Mouse (Mus musculus) heart, embryonic 14.5 days (tissue): ENCODE results near the gene Syt8. TPM values are rescaled to one million over a fixed set of nuclear protein-coding genes. Genes with fewer than 3 reads are reported as not detected.

Experiments used
- ATAC-seq: fragments of 200-750 bp; cut with Nextera tagmentation; 2 replicates; pipeline ENCODE4 v1.8.0; 2017; ENCODE audit warnings: low read depth, moderate TSS enrichment; ENCODE audit not compliant: insufficient number of reproducible peaks, insufficient read depth, low FRiP score
- H3K27ac ChIP-seq, 2 experiments: fragments of 200-500 bp in 1 of 2; fragments of 300-500 bp in 1 of 2; sonication (generic) in 1 of 2; replicated peaks in 1 of 2; 2 replicates each; pipeline ENCODE4 v1.5.1; 2012 to 2014; ENCODE audit warnings: low read depth in 2 of 2, low read length in 2 of 2, control low read depth in 1 of 2, mild to moderate bottlenecking in 1 of 2, mixed read lengths in 1 of 2; ENCODE audit not compliant: control insufficient read depth in 1 of 2, insufficient read depth in 1 of 2
- H3K27me3 ChIP-seq: fragments of 300-500 bp; sonication (generic); 2 replicates; pipeline ENCODE4 v1.6.1; 2014; ENCODE audit warnings: mild to moderate bottlenecking, low read length, control low read depth; ENCODE audit not compliant: control insufficient read depth, insufficient read depth
- H3K36me3 ChIP-seq: fragments of 300-500 bp; sonication (generic); 2 replicates; pipeline ENCODE4 v1.6.1; 2014; ENCODE audit warnings: mild to moderate bottlenecking, control low read depth, low read length, mixed read lengths; ENCODE audit not compliant: control insufficient read depth, insufficient read depth
- H3K4me1 ChIP-seq, 2 experiments: fragments of 200-500 bp in 1 of 2; fragments of 300-500 bp in 1 of 2; sonication (generic) in 1 of 2; 2 replicates each; pipeline ENCODE4 v1.6.1; 2012 to 2014; ENCODE audit warnings: low read length in 2 of 2, control low read depth in 1 of 2, mixed read lengths in 1 of 2; ENCODE audit not compliant: control insufficient read depth in 2 of 2, insufficient read depth in 2 of 2
- H3K4me2 ChIP-seq: fragments of 300-500 bp; sonication (generic); 2 replicates; pipeline ENCODE4 v1.6.1; 2014; ENCODE audit warnings: mild to moderate bottlenecking, low read length
- H3K4me3 ChIP-seq, 2 experiments: fragments of 200-500 bp in 1 of 2; fragments of 300-500 bp in 1 of 2; sonication (generic) in 1 of 2; 2 replicates each; pipeline ENCODE4 v1.5.1; 2012 to 2014; ENCODE audit warnings: low read length in 2 of 2, mild to moderate bottlenecking in 2 of 2, control low read depth in 1 of 2, low read depth in 1 of 2, moderate library complexity in 1 of 2; ENCODE audit not compliant: control insufficient read depth in 1 of 2, insufficient read depth in 1 of 2
- H3K9ac ChIP-seq: fragments of 300-500 bp; sonication (generic); 2 replicates; pipeline ENCODE4 v1.6.1; 2014; ENCODE audit warnings: mild to moderate bottlenecking, low read length
- H3K9me3 ChIP-seq: fragments of 300-500 bp; sonication (generic); 2 replicates; pipeline ENCODE4 v1.6.1; 2016; ENCODE audit warnings: low read length, control low read depth; ENCODE audit not compliant: control insufficient read depth
- WGBS: fragments of 180-500 bp; shearing (Covaris S2); extraction: QIAGEN DNeasy Blood & Tissue Kit; methylation state at CpG from one replicate; pipeline ENCODE4 v1.1.7; 2014; 5-methylcytosine and 5-hydroxymethylcytosine counted together
- polyA plus RNA-seq: library from polyadenylated mRNA; unstranded; fragments of >200 nt; fragmentation: Nextera tagmentation; extraction: Ambion mirVana; gene quantifications from 2 replicates; pipeline ENCODE4 v1.2.1, GENCODE M21; 2014

Gene Syt8
- polyA plus RNA-seq, 1 experiment from 2014 or later, result not detected

- Histone ChIP-seq H3K36me3 (no peaks in the 10 kb centered on the region), H3K4me3 (no peak overlapping the region), H3K27ac (peak overlapping the region; percentile 70 to 73), H3K27me3 (no peaks in the 10 kb centered on the region), H3K4me1 (peaks cover 30 to 40% of the 10 kb centered on the region in 2 experiments), H3K9ac (0 out of 2 replicates have a peak overlapping the region, but pooled peaks have one; percentile 12), H3K4me2 (no peak overlapping the region), H3K9me3 (no peaks in the 10 kb centered on the region)
- WGBS, result 70% methylated on average over 7 of the region's 7 CpGs
- ATAC-seq, result no peak
Measured at GRCm38 (mm10) chr7:142470171-142470691, 35.6 kb downstream of the Syt8 start.

GRCm38 (mm10) chr7:142470808-142471413 is 36.3 kb downstream of the Syt8 start:
- Histone ChIP-seq H3K9me3 (no peaks in the 10 kb centered on the region), H3K27ac (peak overlapping the region; percentile 70 to 73), H3K27me3 (no peaks in the 10 kb centered on the region), H3K4me2 (no peak overlapping the region), H3K36me3 (no peaks in the 10 kb centered on the region), H3K9ac (peak overlapping the region; percentile 71; the same call in 1 of the 2 replicates), H3K4me3 (no peak overlapping the region), H3K4me1 (peaks cover 35 to 46% of the 10 kb centered on the region in 2 experiments)
- peak; percentile 79 for ATAC-seq
- WGBS, result 17% methylated on average over 4 of the region's 4 CpGs

GRCm38 (mm10) chr7:142471414-142471861 is 36.8 kb downstream of the Syt8 start:
- H3K4me3 ChIP-seq, result peak overlapping the region in 1 of 2 experiments; percentile 22; a peak in 1 of 4 replicates
- H3K4me2 ChIP-seq, result peak overlapping the region; percentile 26
- no peaks in the 10 kb centered on the region for H3K9me3 ChIP-seq
- no peaks in the 10 kb centered on the region for H3K27me3 ChIP-seq
- H3K36me3 ChIP-seq, result no peaks in the 10 kb centered on the region
- peak overlapping the region; percentile 73 to 83 for H3K27ac ChIP-seq
- peaks cover 39 to 52% of the 10 kb centered on the region in 2 experiments for H3K4me1 ChIP-seq
- no peak for ATAC-seq
- peak overlapping the region; percentile 71 for H3K9ac ChIP-seq
- WGBS, result 57% methylated on average over 6 of the region's 6 CpGs

DNA sequence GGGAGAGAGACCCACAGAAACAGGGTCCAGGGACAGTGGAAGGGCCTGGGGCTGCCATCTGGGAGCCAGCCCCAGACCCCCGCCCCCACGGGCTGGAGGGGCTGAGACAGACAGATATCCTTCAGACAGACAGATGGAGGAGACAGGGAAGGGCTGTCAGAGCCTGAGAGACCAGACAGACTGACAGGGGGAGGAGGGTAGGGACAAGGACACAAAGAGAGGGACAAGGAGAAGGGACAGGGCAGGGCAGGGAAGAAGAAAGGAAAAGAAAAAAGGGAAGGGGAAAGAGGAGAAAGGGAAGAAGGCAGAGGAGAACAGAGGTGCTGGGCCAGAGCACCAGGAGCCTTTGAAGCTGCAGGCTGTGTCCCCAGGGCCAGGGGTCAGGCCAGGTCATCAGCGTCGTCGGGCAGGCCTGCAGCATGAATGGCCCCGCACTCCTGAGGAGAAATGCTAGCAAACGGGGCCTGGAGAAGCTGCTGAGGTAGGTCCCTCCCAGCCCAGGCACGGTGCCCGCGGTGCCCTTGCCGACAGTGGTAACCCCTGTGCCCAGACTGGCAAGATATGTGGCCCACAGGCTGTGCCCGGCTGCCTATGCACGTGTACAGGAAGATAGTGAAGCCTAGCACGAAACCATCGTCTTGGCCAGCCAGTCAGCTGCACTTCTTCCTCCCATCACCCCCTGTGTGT is 37.4 kb downstream of the Syt8 start:
- Histone ChIP-seq H3K9ac (peak overlapping the region; percentile 71), H3K27me3 (no peaks in the 10 kb centered on the region), H3K36me3 (no peaks in the 10 kb centered on the region), H3K4me2 (peak overlapping the region; percentile 26), H3K9me3 (no peaks in the 10 kb centered on the region), H3K4me1 (peaks cover 43 to 53% of the 10 kb centered on the region in 2 experiments), H3K27ac (peak overlapping the region; percentile 73 to 83), H3K4me3 (peak overlapping the region; percentile 18 to 22; a peak in 3 of 4 replicates)
- whole genome bisulfite sequencing, result 41% methylated on average over 15 of the region's 15 CpGs
- no peak for ATAC-seq

- peaks cover 43 to 53% of the 10 kb centered on the region in 2 experiments for H3K4me1 ChIP-seq
- H3K4me2 ChIP-seq, result peak overlapping the region; percentile 26
- no peak for ATAC-seq
- peak overlapping the region; percentile 5 to 73; a peak in 2 of 4 replicates for H3K27ac ChIP-seq
- H3K9ac ChIP-seq, result peak overlapping the region; percentile 71
- no peaks in the 10 kb centered on the region for H3K9me3 ChIP-seq
- WGBS, result 95% methylated on average over 4 of the region's 4 CpGs
- H3K4me3 ChIP-seq, result peak overlapping the region; percentile 17 to 21; a peak in 3 of 4 replicates
- H3K36me3 ChIP-seq, result no peaks in the 10 kb centered on the region
- H3K27me3 ChIP-seq, result no peaks in the 10 kb centered on the region
Measured at GRCm38 (mm10) chr7:142472936-142473335, 38.3 kb downstream of the Syt8 start.

DNA sequence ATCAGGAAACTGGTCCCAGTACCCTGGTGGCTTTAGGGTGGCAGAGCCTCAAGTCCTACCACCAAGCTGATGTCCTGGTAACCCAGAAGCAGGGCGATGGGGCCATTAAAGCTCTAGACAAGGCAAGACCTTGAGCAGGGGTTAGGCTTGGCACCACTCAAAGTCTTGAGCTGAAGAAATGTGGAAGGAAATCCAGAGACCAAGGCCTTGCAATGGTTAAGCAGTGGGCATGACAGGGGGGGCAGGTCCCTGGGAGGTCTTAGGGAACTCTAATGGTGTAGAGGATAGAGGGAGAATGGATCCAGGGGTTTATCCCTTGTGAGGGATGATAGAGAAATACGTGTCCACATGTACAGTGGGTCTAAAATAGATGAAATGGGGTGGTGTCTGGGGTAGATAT is 38.8 kb downstream of the Syt8 start:
- H3K36me3 ChIP-seq, result no peaks in the 10 kb centered on the region
- peak overlapping the region; percentile 71 for H3K9ac ChIP-seq
- H3K27ac ChIP-seq, result peak overlapping the region in 1 of 2 experiments; percentile 73; a peak in 1 of 4 replicates
- WGBS, result 82% methylated on average over 2 of the region's 2 CpGs
- H3K4me3 ChIP-seq, result peak overlapping the region; percentile 11 to 17; a peak in 2 of 4 replicates
- H3K27me3 ChIP-seq, result no peaks in the 10 kb centered on the region
- H3K4me1 ChIP-seq, result peaks cover 48 to 57% of the 10 kb centered on the region in 2 experiments
- H3K4me2 ChIP-seq, result peak overlapping the region; percentile 26
- no peak for ATAC-seq
- no peaks in the 10 kb centered on the region for H3K9me3 ChIP-seq

- Histone ChIP-seq H3K9ac (peak overlapping the region; percentile 61; the same call in 1 of the 2 replicates), H3K4me3 (peak overlapping the region in 1 of 2 experiments; percentile 9; a peak in 2 of 4 replicates), H3K27ac (peak overlapping the region in 1 of 2 experiments; percentile 64; a peak in 1 of 4 replicates), H3K9me3 (no peaks in the 10 kb centered on the region), H3K27me3 (no peaks in the 10 kb centered on the region), H3K4me2 (peak overlapping the region; percentile 26), H3K36me3 (no peaks in the 10 kb centered on the region), H3K4me1 (peaks cover 60 to 68% of the 10 kb centered on the region in 2 experiments)
- no peak for ATAC-seq
- WGBS, result 77% methylated on average over 14 of the region's 14 CpGs
Measured at GRCm38 (mm10) chr7:142474799-142475198, 40.1 kb downstream of the Syt8 start.
